Mouse (Mus musculus) T-helper 1 cell (primary cell): ENCODE measurements around the gene Map2k2.
"Not testable (repeated sequence)": the region's sequence is repeated elsewhere in the genome, so short reads cannot be mapped to it uniquely, and the experiment has no call there.

Source experiments
- in situ Hi-C: fragments of 300-600 bp; cut with MboI, MseI; formaldehyde crosslinking; loops from one replicate; pipeline ENCODE4 v1.15.1; 2025; ENCODE audit warnings: high pct_unique_total_duplicates

Gene Map2k2

GRCm38 (mm10) chr10:81105565-81106112 lies at the start of gene Map2k2:
Gene Map2k2, plus strand, starts transcription at chr10:81105915.
- in situ Hi-C loops = no loop called here

GRCm38 (mm10) chr10:81057406-81058130 lies 48.1 kb upstream of the Map2k2 start:
- in situ Hi-C loops = loop anchor here (10.0 kb wide), 1 partner anchor 823 kb away; no protein-coding TSS in a partner anchor

- in situ Hi-C loops = loop anchor here (10.0 kb wide), 1 partner anchor 824 kb away; no protein-coding TSS in a partner anchor
Observed at GRCm38 (mm10) chr10:81058896-81059295, 46.8 kb upstream of the Map2k2 start.

- in situ Hi-C loops = loop anchor here (10.0 kb wide), 1 partner anchor 825 kb away; no protein-coding TSS in a partner anchor
Observed at GRCm38 (mm10) chr10:81059603-81060543, 45.8 kb upstream of the Map2k2 start, which contains the start of gene Sgta. Gene Sgta, minus strand, starts transcription at chr10:81060181.

- in situ Hi-C loops = no loop called here
Observed at GRCm38 (mm10) chr10:81062710-81063109, 43.0 kb upstream of the Map2k2 start.

GRCm38 (mm10) chr10:81064519-81064918 lies 41.2 kb upstream of the Map2k2 start:
- in situ Hi-C loops = not testable (repeated sequence)

GRCm38 (mm10) chr10:81068706-81069105 lies 37.0 kb upstream of the Map2k2 start:
- in situ Hi-C loops = no loop called here

- in situ Hi-C loops = no loop called here
Observed at GRCm38 (mm10) chr10:81069836-81070235, 35.9 kb upstream of the Map2k2 start, which contains the start of gene Thop1. Gene Thop1, plus strand, starts transcription at chr10:81070035.

GRCm38 (mm10) chr10:81072290-81072689 lies 33.4 kb upstream of the Map2k2 start:
- in situ Hi-C loops = no loop called here

GRCm38 (mm10) chr10:81073464-81073863 lies 32.3 kb upstream of the Map2k2 start:
- in situ Hi-C loops = no loop called here

- in situ Hi-C loops = no loop called here
Observed at GRCm38 (mm10) chr10:81075734-81076133, 30.0 kb upstream of the Map2k2 start.

- in situ Hi-C loops = no loop called here
Observed at GRCm38 (mm10) chr10:81076356-81076755, 29.4 kb upstream of the Map2k2 start.

- in situ Hi-C loops = no loop called here
Observed at GRCm38 (mm10) chr10:81077916-81078315, 27.8 kb upstream of the Map2k2 start.

GRCm38 (mm10) chr10:81080008-81080655 lies 25.6 kb upstream of the Map2k2 start:
- in situ Hi-C loops = no loop called here

- in situ Hi-C loops = no loop called here
Observed at GRCm38 (mm10) chr10:81082168-81082960, 23.4 kb upstream of the Map2k2 start.

GRCm38 (mm10) chr10:81087021-81087420 lies 18.7 kb upstream of the Map2k2 start:
- in situ Hi-C loops = loop anchor here (5.0 kb wide), 1 partner anchor 75 kb away; no protein-coding TSS in a partner anchor

GRCm38 (mm10) chr10:81089216-81089615 lies 16.5 kb upstream of the Map2k2 start:
- in situ Hi-C loops = loop anchor here (5.0 kb wide), 1 partner anchor 73 kb away; no protein-coding TSS in a partner anchor

- in situ Hi-C loops = no loop called here
Observed at GRCm38 (mm10) chr10:81090621-81091020, 15.1 kb upstream of the Map2k2 start.

- in situ Hi-C loops = no loop called here
Observed at GRCm38 (mm10) chr10:81092465-81093250, 13.1 kb upstream of the Map2k2 start.
